Mouse (Mus musculus) hindbrain, embryonic 15.5 days (tissue): ENCODE measurements around the gene Pzp. TPM values are rescaled to one million over a fixed set of nuclear protein-coding genes. Genes with fewer than 3 reads are reported as not detected.
A peak's percentile ranks its signal among the peaks of the same experiment; 100 is the strongest.

Source experiments
- ATAC-seq: fragments of 200-750 bp; cut with Nextera tagmentation; 2 replicates; pipeline ENCODE4 v1.8.0; 2017; ENCODE audit warnings: low read depth, moderate number of reproducible peaks, moderate TSS enrichment; ENCODE audit not compliant: low FRiP score
- H3K27ac ChIP-seq: fragments of 300-500 bp; sonication (generic); replicated peaks from 2 replicates; pipeline ENCODE4 v1.5.1; 2015; ENCODE audit warnings: mild to moderate bottlenecking, inconsistent platforms
- H3K27me3 ChIP-seq: fragments of 300-500 bp; sonication (generic); 2 replicates; pipeline ENCODE4 v1.6.1; 2015; ENCODE audit warnings: control low read depth, inconsistent platforms
- H3K36me3 ChIP-seq: fragments of 300-500 bp; sonication (generic); 2 replicates; pipeline ENCODE4 v1.6.1; 2015; ENCODE audit warnings: control low read depth, inconsistent platforms
- H3K4me1 ChIP-seq: fragments of 300-500 bp; sonication (generic); replicated peaks from 2 replicates; pipeline ENCODE4 v1.6.1; 2015; ENCODE audit warnings: control low read depth, inconsistent platforms
- H3K4me2 ChIP-seq: fragments of 300-500 bp; sonication (generic); 2 replicates; pipeline ENCODE4 v1.6.1; 2015; ENCODE audit warnings: moderate library complexity, mild to moderate bottlenecking, inconsistent platforms
- H3K4me3 ChIP-seq: fragments of 300-500 bp; sonication (generic); 2 replicates; pipeline ENCODE4 v1.5.1; 2015; ENCODE audit warnings: mild to moderate bottlenecking, inconsistent platforms
- H3K9ac ChIP-seq: fragments of 300-500 bp; sonication (generic); 2 replicates; pipeline ENCODE4 v1.6.1; 2015; ENCODE audit warnings: inconsistent platforms
- H3K9me3 ChIP-seq: fragments of 300-500 bp; sonication (generic); 2 replicates; pipeline ENCODE4 v1.6.1; 2016; ENCODE audit warnings: control low read depth, inconsistent platforms
- WGBS: fragments of 180-500 bp; shearing (Covaris S2); methylation state at CpG from one replicate; pipeline ENCODE4 v1.1.7; 2015; 5-methylcytosine and 5-hydroxymethylcytosine counted together
- polyA plus RNA-seq: library from polyadenylated mRNA; unstranded; fragments of >200 nt; fragmentation: Nextera tagmentation; extraction: Ambion mirVana; gene quantifications from 2 replicates; pipeline ENCODE4 v1.2.1, GENCODE M21; 2015

The Pzp gene
- polyA plus RNA-seq, 1 experiment from 2014 or later: 0.48 TPM

DNA sequence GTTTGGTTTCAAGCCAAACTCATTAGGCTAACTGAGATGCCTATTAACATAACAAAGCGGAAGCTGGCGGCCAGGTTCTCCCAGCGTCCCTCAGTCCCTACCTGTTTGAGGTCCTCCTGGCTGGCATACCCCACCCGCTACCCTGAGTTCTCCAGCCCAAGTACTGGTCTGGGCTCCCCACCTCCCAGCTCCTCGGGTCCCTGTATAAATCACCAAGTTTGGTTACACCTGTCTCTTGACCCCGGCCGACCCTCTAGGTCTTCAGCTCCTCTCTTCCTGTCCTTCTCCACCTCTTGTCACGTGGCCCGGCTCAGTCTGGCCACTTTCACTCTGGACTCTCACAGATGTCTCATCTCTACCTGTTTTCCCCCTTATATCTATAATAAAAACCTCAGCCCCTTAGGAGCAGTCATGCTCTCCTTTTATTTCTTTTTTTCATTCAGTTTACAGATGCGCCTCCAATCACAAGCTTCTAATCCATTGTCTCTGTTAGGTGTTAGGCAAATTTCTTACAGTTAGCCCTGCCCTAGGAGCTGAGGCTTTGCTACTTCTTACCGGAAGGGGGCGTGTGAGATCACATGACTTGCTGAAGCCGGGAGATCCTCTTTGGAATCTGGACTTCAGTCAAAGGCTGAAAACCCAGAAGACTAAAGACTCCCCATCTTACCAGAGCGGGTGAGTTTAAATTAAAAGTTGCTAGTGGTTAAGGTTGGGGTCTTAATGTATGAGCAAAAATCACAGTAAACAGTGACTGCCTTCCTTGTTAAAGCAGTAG, 80.6 kb downstream of the Pzp start:
- Histone ChIP-seq H3K27me3 (no peaks in the 10 kb centered on the region), H3K36me3 (no peaks in the 10 kb centered on the region), H3K4me1 (peaks cover 6% of the 10 kb centered on the region), H3K4me2 (peak overlapping the region; percentile 56), H3K9ac (peak overlapping the region; percentile 27; the same call in 1 of the 2 replicates), H3K9me3 (no peaks in the 10 kb centered on the region), H3K4me3 (peak overlapping the region; percentile 14; the same call in 1 of the 2 replicates), H3K27ac (no peak overlapping the region)
- 17% methylated on average over 14 of the region's 14 CpGs for WGBS
- peak; percentile 72 for ATAC-seq

DNA sequence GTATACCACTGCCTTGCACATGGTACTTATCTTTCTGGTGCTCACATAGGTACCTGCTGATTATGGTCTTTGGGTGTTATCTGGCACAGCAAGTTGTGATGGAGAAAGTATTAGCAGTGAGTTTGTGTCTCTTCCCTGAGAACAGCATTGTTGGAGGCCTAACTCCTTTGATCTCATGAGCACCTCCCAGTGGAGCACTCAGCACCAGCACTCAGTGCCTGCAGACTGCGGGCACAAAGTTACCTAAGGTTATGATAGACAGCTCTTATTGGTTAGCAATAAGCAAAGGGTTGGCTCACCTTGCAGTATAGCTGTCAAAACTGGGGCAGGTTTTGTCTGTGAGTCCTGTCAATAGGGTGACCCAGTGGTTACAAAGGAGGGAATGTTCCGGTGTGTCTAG, 86.3 kb downstream of the Pzp start:
- Histone ChIP-seq H3K9ac (no peak overlapping the region), H3K27me3 (no peaks in the 10 kb centered on the region), H3K4me2 (no peak overlapping the region), H3K36me3 (peaks cover 11% of the 10 kb centered on the region), H3K9me3 (no peaks in the 10 kb centered on the region), H3K4me1 (peaks cover 19% of the 10 kb centered on the region), H3K4me3 (no peak overlapping the region), H3K27ac (no peak overlapping the region)
- ATAC-seq: no peak
- WGBS: 90% methylated on average over 2 of the region's 2 CpGs

DNA sequence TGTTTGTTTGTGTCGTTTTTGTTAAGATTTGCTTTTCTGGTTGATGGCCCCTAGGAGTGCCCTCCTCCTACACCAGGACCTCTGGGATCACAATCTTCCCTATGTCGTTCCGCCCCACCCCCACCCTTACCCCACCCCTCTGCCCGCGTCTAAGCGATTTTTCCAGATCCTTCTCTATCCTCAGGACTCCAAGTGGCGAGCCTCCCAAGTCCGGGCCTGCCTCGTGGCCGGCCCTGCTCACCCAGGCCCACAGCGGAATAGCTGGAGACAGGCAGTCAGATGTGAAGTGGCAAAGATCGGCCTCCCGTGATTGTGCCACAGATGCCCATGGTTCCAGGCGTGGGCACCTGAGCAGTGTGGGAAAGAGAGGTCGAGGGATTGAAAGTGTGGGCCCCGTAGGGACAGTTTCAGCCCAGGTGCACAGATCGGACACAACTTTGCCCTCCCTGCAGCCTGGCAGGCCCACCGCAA, 87.6 kb downstream of the Pzp start:
- WGBS: 29% methylated on average over 18 of the region's 18 CpGs
- Histone ChIP-seq H3K36me3 (peaks cover 25% of the 10 kb centered on the region), H3K4me2 (peak overlapping the region; percentile 76), H3K27me3 (no peaks in the 10 kb centered on the region), H3K27ac (peak overlapping the region; percentile 86), H3K4me1 (peaks cover 19% of the 10 kb centered on the region), H3K9me3 (no peaks in the 10 kb centered on the region), H3K9ac (peak overlapping the region; percentile 38), H3K4me3 (peak overlapping the region; percentile 64)
- no peak; the same call in 1 of the 2 replicates for ATAC-seq

DNA sequence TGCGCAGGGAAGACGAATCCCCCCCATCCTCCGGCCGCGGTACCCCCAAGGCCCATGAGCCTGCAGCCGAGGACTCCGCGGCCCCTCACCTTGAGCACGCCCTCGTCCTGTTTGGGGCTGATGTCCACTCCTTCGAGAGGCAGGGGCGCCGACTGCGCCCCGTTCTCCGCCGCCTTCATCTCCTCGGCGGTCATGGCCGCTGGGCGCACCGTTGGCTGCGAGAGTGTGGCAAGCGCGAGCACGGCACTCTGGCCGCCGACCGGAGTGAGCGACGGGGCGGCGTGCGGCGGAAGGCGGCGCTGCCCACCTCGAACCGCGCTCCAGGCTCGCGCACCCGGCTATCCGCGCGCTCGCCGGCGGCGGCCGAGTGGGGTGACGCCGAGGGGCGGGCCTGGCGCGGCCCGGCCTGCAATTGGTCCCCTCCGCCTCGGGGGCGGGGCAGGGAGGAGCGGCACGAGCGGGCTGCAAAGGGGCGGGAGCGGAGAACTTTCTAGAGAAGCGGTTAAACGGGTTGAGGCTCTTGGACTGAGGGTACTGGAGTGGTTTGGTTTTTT, 88.1 kb downstream of the Pzp start, which contains the start of gene Fkbp4:
TSS of gene Fkbp4 (minus strand) at position 361 of the 554 bp plus-strand sequence.
- peaks cover 30% of the 10 kb centered on the region for H3K36me3 ChIP-seq
- under 1% methylated on average over 63 of the region's 67 CpGs for WGBS
- H3K4me2 ChIP-seq: peak within 1 kb of the TSS; percentile 76
- peak; percentile 94 for ATAC-seq
- no peaks in the 10 kb centered on the region for H3K9me3 ChIP-seq
- peaks cover 19% of the 10 kb centered on the region for H3K4me1 ChIP-seq
- peak within 1 kb of the TSS; percentile 78 for H3K9ac ChIP-seq
- peak within 1 kb of the TSS; percentile 86 for H3K27ac ChIP-seq
- peak within 1 kb of the TSS; percentile 64 for H3K4me3 ChIP-seq
- no peaks in the 10 kb centered on the region for H3K27me3 ChIP-seq

DNA sequence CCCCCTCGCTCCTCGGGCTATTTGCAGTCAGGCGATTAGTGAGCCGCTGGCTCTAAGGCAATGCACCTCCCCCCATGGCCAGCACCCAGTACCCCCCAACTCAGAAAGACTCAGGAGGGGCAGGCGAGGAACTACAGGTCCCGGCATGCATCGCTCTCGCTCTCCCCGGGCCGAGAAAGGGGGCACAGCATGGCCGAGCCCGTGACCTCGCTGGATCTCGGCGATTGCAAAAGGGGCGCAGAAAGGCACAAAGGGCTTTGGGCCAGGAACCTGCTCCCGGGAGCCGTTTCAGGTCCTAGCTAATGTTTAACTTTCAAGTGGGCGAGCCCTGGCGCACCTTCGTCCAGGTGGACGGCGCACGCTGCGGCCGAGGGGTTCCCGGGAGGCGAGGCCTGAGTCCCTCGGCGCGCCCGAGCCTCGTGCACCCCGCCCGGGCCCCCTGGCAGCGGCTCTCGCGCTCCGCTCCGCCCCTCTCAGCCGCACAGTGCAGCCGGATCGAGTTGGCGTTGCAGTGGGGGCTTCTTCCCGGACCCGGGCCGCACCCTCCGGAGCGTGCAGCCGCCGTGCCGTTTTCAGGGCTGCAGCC, 88.7 kb downstream of the Pzp start:
- Histone ChIP-seq H3K27ac (peak overlapping the region; percentile 86), H3K9me3 (no peaks in the 10 kb centered on the region), H3K4me3 (peak overlapping the region; percentile 64), H3K4me2 (peak overlapping the region; percentile 76), H3K4me1 (peaks cover 19% of the 10 kb centered on the region), H3K36me3 (peaks cover 36% of the 10 kb centered on the region), H3K9ac (peak overlapping the region; percentile 78), H3K27me3 (no peaks in the 10 kb centered on the region)
- under 1% methylated on average over 52 of the region's 52 CpGs for WGBS
- peak; percentile 65 for ATAC-seq

DNA sequence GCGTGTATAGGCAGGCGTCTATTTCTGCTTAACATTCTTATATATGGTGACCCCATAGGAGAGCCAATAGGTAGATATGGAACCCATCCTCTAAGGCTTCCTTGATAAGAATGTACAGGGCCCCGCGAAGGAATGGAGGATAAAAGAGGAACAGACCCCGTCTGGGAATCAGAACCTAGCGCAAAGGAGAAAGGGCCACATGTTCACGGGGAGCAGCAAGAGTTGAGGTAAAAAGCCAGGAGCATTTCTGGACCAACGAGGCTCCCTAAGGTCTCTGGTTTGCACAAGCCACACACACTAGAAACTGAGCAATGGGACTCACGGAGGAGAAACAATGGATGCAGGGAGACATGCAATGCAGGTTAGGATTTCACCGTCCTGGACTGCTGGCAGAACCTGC, 89.2 kb downstream of the Pzp start:
- Histone ChIP-seq H3K4me1 (peaks cover 19% of the 10 kb centered on the region), H3K9ac (peak overlapping the region; percentile 78), H3K4me2 (peak overlapping the region; percentile 76), H3K27ac (peak overlapping the region; percentile 86), H3K9me3 (no peaks in the 10 kb centered on the region), H3K4me3 (peak overlapping the region; percentile 64), H3K27me3 (no peaks in the 10 kb centered on the region), H3K36me3 (peaks cover 41% of the 10 kb centered on the region)
- ATAC-seq: no peak; the same call in 1 of the 2 replicates
- WGBS: 4% methylated on average over 10 of the region's 10 CpGs

DNA sequence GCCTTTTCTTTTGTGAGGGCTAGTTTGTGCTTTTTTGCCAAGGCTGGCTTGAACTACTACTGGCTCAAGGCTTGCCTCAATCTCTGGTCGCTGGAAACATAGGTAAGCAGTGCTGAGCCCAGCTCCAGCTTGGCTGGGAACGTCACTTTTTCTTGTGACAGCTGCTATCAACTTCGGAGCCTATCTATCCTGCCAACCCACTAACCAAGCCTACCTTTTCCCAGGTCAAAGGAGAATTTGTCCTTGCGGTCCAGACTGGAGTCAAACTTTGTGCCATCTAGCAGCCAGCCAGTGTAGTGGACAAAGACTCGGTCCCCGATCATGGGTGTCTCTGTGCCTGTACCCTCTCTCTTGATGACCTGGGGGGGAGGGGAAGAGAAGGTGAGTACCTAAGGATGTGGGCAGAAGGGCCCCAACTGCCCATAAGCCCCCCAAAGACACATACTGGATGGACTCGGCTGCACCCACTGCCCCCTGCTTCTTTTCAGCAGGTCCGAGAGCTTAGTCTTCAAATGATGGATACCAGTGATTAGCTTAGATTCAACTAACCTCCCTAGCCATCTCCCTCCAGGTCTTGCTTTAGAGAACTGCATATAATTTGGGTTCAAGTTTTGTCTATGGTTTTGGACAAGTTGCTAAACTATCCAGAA, 90.0 kb downstream of the Pzp start:
- Histone ChIP-seq H3K4me2 (peak overlapping the region; percentile 76), H3K27me3 (no peaks in the 10 kb centered on the region), H3K9ac (peak overlapping the region; percentile 78), H3K4me1 (peaks cover 19% of the 10 kb centered on the region), H3K27ac (peak overlapping the region; percentile 86; the same call in 1 of the 2 replicates), H3K9me3 (no peaks in the 10 kb centered on the region), H3K4me3 (peak overlapping the region; percentile 64), H3K36me3 (peaks cover 49% of the 10 kb centered on the region)
- WGBS: 85% methylated on average over 8 of the region's 8 CpGs
- no peak for ATAC-seq

DNA sequence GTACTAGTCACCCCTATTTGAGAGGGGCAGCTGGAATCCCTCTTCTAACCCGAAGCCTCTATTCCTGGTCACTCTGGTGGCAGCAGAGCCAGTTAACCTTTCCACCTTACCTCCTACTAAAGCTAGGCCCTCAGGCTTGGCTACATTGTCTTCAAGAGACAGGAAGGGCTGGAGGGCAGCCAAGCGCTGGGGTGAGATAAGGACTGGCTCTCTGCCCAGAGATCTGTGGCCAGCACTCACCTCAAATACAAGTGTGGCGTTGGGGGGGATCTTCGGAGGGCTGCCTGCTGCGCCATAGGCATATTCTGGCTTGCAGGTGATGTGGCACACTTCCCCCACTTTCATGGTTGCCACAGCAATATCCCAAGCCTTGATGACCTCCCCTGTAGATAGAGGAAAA, 91.0 kb downstream of the Pzp start:
- Histone ChIP-seq H3K36me3 (peaks cover 56% of the 10 kb centered on the region), H3K9ac (no peak overlapping the region), H3K27me3 (no peaks in the 10 kb centered on the region), H3K4me3 (no peak overlapping the region), H3K4me1 (peaks cover 19% of the 10 kb centered on the region), H3K4me2 (no peak overlapping the region), H3K9me3 (no peaks in the 10 kb centered on the region), H3K27ac (no peak overlapping the region)
- WGBS: 80% methylated on average over 5 of the region's 5 CpGs
- no peak for ATAC-seq

Other genes with a start within 250 kb of the Pzp start
- gene Tead4, start 225.9 kb downstream of the Pzp start, polyA plus RNA-seq: 0.47 and 0.49 TPM in 2 replicates
- 15.9 and 16.5 TPM in 2 replicates for gene Tulp3, start 170.9 kb downstream of the Pzp start, polyA plus RNA-seq
- gene Rhno1, start 163.8 kb downstream of the Pzp start, polyA plus RNA-seq: 80.7 and 83.5 TPM in 2 replicates
- 9.0 and 10.5 TPM in 2 replicates for gene Foxm1, start 163.8 kb downstream of the Pzp start, polyA plus RNA-seq
- gene Tex52, start 151.3 kb downstream of the Pzp start, polyA plus RNA-seq: 0.26 and 0.39 TPM in 2 replicates
- not detected in 2 replicates for gene Gm44596, start 151.2 kb downstream of the Pzp start, polyA plus RNA-seq
- 9.8 and 10.4 TPM in 2 replicates for gene Nrip2, start 127.4 kb downstream of the Pzp start, polyA plus RNA-seq
- gene Itfg2, start 101.8 kb downstream of the Pzp start, polyA plus RNA-seq: 43.9 and 45.2 TPM in 2 replicates
- gene Fkbp4, start 88.0 kb downstream of the Pzp start, polyA plus RNA-seq: 338 and 368 TPM in 2 replicates
- 2.7 and 3.7 TPM in 2 replicates for gene A2ml1, start 54.9 kb upstream of the Pzp start, polyA plus RNA-seq
- gene Klrb1a, start 96.8 kb upstream of the Pzp start, polyA plus RNA-seq: not detected in 2 replicates
- not detected in 2 replicates for gene Clec2h, start 135.7 kb upstream of the Pzp start, polyA plus RNA-seq
- gene Klrb1, start 196.3 kb upstream of the Pzp start, polyA plus RNA-seq: 0.31 and 0.94 TPM in 2 replicates